Mouse (Mus musculus) thymus, adult 2 months (tissue): Measurements from ENCODE around the gene Kif5c. TPM values are rescaled to one million over a fixed set of nuclear protein-coding genes. Genes with fewer than 3 reads are reported as not detected.

Source experiments
- DNase-seq: peaks from one replicate; pipeline ENCODE4 v3.0.0; 2021
- H3K27ac ChIP-seq: fragments of 200-500 bp; 2 replicates; pipeline ENCODE4 v1.5.1; 2012; ENCODE audit warnings: low read length, control low read depth; ENCODE audit not compliant: control insufficient read depth, insufficient read depth
- H3K27me3 ChIP-seq: fragments of 200-500 bp; 2 replicates; pipeline ENCODE4 v1.6.1; 2012; ENCODE audit warnings: mild to moderate bottlenecking, low read length, moderate library complexity, mixed read lengths; ENCODE audit not compliant: control insufficient read depth, insufficient read depth
- H3K36me3 ChIP-seq: fragments of 200-500 bp; 2 replicates; pipeline ENCODE4 v1.6.1; 2012; ENCODE audit warnings: mild to moderate bottlenecking, low read length, moderate library complexity; ENCODE audit not compliant: control insufficient read depth, insufficient read depth
- H3K4me1 ChIP-seq: fragments of 200-500 bp; replicated peaks from 2 replicates; pipeline ENCODE4 v1.6.1; 2012; ENCODE audit warnings: low read length; ENCODE audit not compliant: control insufficient read depth, insufficient read depth
- H3K4me3 ChIP-seq: fragments of 200-500 bp; 2 replicates; pipeline ENCODE4 v1.5.1; 2012; ENCODE audit warnings: mild to moderate bottlenecking, low read length, control low read depth, moderate library complexity; ENCODE audit not compliant: control insufficient read depth, insufficient read depth
- CTCF ChIP-seq: fragments of 200-500 bp; IDR thresholded peaks from 2 replicates; pipeline ENCODE4 v1.5.1; 2012; ENCODE audit warnings: mild to moderate bottlenecking, control low read depth, low read length, moderate library complexity, borderline replicate concordance; ENCODE audit not compliant: control insufficient read depth, poor library complexity, insufficient read depth; ENCODE audit errors: extremely low read depth
- POLR2A ChIP-seq: fragments of 200-500 bp; IDR thresholded peaks from 2 replicates; pipeline ENCODE4 v1.6.1; 2012; ENCODE audit warnings: mild to moderate bottlenecking, low read length, control low read depth, moderate library complexity; ENCODE audit not compliant: control insufficient read depth, poor library complexity, insufficient read depth; ENCODE audit errors: extremely low read depth
- WGBS: fragments of 180-500 bp; shearing (Covaris S2); methylation state at CpG from one replicate; pipeline ENCODE4 v1.1.7; 2018; 5-methylcytosine and 5-hydroxymethylcytosine counted together
- polyA plus RNA-seq: library from polyadenylated mRNA; depleted of rRNA; stranded (reverse); fragments of >200 nt; gene quantifications from 2 replicates; pipeline ENCODE4 v1.2.3, GENCODE M21; 2012

The Kif5c gene
- polyA plus RNA-seq, 1 experiment = 0.40 TPM

DNA sequence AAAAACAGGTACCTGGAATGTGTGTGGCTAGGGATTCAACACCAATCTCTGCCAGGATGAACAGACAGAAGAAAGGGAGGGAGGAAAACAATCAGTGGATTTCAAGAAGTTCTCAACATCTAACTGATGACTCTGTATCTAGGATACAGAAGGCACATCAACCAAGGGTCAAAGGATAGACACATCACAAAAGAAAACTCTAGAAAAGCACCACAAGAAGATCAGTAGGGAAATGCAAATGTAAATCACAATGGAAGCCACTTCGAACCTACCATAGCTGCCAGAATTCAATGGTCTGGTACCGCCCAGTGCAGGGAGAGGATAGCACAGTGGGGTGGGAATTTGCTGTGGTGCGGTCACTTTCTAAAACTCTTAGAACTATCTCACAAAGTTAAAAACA, 45.8 kb upstream of the Kif5c start:
- 94% methylated on average over 3 of the region's 3 CpGs for WGBS
- H3K4me1 ChIP-seq = no peaks in the 10 kb centered on the region
- no peak for DNase-seq
- no peak overlapping the region for H3K27ac ChIP-seq
- no peaks in the 10 kb centered on the region for H3K27me3 ChIP-seq
- H3K4me3 ChIP-seq = no peak overlapping the region
- no peak for TF ChIP-seq CTCF
- no peak for TF ChIP-seq POLR2A
- no peaks in the 10 kb centered on the region for H3K36me3 ChIP-seq

DNA sequence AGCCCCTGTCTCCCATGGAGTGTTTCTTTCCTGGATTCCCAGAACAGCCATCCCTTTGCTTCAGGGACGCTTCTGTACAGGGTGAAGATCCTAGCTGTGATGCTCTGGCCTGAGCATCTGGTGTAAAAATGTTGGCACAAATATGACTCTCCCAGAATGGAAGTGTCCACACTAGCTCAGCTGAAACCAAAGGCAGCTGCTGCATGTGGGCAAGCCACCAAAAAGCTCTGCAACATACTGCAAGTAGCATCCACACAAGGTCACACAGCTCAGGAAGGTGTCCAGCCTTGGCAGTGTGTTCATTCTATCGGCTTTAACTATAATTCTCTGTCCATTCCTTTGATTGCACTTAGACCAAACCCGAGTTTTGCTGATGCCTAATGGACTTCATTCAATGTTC, 38.5 kb upstream of the Kif5c start:
- no peak for DNase-seq
- Histone ChIP-seq H3K4me1 (no peaks in the 10 kb centered on the region), H3K4me3 (no peak overlapping the region), H3K27me3 (no peaks in the 10 kb centered on the region), H3K27ac (no peak overlapping the region), H3K36me3 (no peaks in the 10 kb centered on the region)
- TF ChIP-seq CTCF = no peak
- no peak for TF ChIP-seq POLR2A
- WGBS = 91% methylated on average over 3 of the region's 3 CpGs

DNA sequence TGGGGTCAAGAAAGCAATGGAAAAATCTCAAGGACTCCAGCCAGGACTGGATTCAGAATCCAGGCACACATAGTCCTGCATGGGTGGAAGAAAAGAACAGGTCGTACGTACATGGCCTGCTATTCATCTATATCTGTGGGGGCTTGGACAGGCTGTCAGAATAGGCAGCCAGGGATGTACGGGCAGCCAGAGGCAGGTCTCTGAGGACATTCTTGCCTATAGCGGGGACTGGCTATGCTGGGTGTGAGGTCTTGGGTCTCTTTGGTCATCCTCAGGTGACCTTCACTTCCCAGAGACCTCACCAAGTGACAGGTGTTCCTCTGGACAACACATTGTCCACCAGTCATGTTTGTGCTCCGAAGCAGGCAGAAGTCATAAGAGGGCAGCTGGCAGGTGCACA, 36.6 kb upstream of the Kif5c start:
- 92% methylated on average over 5 of the region's 5 CpGs for WGBS
- H3K36me3 ChIP-seq = no peaks in the 10 kb centered on the region
- DNase-seq = no peak
- H3K27me3 ChIP-seq = no peaks in the 10 kb centered on the region
- no peaks in the 10 kb centered on the region for H3K4me1 ChIP-seq
- TF ChIP-seq CTCF (no peak), POLR2A (no peak)
- no peak overlapping the region for H3K27ac ChIP-seq
- H3K4me3 ChIP-seq = no peak overlapping the region

DNA sequence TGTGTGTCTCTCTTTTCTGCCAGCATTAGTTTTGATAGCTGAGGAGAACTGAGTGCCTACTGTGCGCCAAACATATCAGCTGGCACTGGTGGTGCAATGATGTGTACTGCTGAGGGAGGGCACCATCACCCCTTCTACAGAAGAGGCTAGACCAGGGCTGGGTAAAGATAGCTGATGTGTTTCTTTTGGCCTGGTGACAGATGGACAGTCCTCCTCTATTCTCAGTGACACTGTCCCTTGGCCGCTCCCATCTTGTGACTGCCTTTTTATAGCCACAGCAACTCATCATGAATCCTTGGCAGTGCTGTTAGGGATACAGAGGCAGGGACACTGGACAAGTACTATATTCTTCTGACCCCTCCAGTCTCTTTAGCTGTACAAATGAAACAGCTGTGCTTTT, 35.8 kb upstream of the Kif5c start:
- TF ChIP-seq POLR2A (no peak), CTCF (no peak)
- no peaks in the 10 kb centered on the region for H3K27me3 ChIP-seq
- 100% methylated on average over 2 of the region's 2 CpGs for WGBS
- H3K36me3 ChIP-seq = no peaks in the 10 kb centered on the region
- DNase-seq = no peak
- no peaks in the 10 kb centered on the region for H3K4me1 ChIP-seq
- no peak overlapping the region for H3K27ac ChIP-seq
- no peak overlapping the region for H3K4me3 ChIP-seq

DNA sequence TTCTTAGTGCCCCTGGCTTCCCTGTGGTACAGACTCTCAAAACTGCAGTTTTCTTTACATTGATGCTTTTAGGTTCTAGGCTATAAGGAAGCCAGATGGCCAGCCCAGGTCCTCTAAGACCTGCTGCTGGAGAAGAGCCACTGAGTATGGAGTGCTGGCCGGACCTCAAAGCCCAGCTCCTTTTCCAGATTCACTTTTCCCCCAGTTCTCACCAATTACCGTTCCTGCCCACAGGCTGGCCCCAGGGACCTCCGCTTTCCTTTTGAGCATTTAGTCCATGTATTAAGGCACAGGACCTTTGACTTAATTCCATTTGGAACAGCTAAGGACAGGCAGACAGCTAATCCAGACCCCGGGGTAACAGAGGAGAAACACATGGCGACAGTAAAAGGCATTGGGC, 28.6 kb upstream of the Kif5c start:
- Histone ChIP-seq H3K4me1 (no peaks in the 10 kb centered on the region), H3K27me3 (no peaks in the 10 kb centered on the region), H3K27ac (no peak overlapping the region), H3K4me3 (no peak overlapping the region), H3K36me3 (no peaks in the 10 kb centered on the region)
- TF ChIP-seq CTCF (no peak), POLR2A (no peak)
- no peak for DNase-seq
- WGBS = 85% methylated on average over 5 of the region's 5 CpGs

DNA sequence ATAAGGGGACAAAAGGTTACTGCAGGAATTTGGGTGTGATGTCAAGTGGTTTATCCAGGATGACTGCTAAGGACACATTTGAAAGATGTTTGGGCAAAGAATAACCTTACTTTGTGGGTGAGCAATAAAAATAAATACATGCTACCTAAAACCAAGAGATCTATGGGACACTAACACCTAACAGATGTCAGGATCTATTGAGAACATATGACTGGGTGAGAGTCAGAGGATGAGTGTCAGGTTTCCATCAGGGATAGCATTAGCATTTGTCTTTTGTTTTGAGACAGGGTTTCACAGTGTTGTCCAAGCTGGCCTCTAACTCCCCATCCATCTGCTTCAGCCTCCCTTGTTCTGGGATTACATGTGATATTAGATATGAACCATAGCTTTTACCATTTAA, 26.2 kb upstream of the Kif5c start:
- Histone ChIP-seq H3K27me3 (no peaks in the 10 kb centered on the region), H3K4me3 (no peak overlapping the region), H3K27ac (no peak overlapping the region), H3K4me1 (no peaks in the 10 kb centered on the region), H3K36me3 (no peaks in the 10 kb centered on the region)
- no peak for TF ChIP-seq CTCF
- TF ChIP-seq POLR2A = no peak
- no peak for DNase-seq

DNA sequence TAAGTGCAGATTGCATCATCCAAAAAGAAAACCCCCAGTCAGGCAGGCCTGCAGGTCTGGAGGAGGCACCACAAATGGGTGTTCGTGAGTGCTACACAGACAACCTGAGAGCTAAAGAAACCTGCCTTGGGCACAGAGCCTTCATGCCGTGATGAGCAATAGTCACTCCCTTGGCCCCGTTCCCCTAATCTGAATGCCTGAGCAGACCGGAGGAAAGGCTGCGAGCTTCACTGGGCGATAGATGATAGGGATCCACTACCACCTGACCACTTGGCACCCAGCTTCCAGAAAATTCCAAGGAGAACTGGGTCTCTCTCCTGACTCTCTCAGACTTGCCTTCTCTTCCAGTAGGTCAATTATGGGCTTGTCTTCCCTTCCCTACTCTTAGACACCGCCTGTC, 24.2 kb upstream of the Kif5c start:
- no peak for TF ChIP-seq CTCF
- no peak for TF ChIP-seq POLR2A
- DNase-seq = no peak
- Histone ChIP-seq H3K4me1 (no peaks in the 10 kb centered on the region; the same call in 1 of the 2 replicates), H3K27ac (no peak overlapping the region), H3K36me3 (no peaks in the 10 kb centered on the region), H3K4me3 (no peak overlapping the region), H3K27me3 (no peaks in the 10 kb centered on the region)
- 86% methylated on average over 7 of the region's 7 CpGs for WGBS
